Mouse (Mus musculus): ENCODE data around the gene Dgka.
A peak's percentile ranks its signal among the peaks of the same experiment; 100 is the strongest.

The Dgka gene

DNA sequence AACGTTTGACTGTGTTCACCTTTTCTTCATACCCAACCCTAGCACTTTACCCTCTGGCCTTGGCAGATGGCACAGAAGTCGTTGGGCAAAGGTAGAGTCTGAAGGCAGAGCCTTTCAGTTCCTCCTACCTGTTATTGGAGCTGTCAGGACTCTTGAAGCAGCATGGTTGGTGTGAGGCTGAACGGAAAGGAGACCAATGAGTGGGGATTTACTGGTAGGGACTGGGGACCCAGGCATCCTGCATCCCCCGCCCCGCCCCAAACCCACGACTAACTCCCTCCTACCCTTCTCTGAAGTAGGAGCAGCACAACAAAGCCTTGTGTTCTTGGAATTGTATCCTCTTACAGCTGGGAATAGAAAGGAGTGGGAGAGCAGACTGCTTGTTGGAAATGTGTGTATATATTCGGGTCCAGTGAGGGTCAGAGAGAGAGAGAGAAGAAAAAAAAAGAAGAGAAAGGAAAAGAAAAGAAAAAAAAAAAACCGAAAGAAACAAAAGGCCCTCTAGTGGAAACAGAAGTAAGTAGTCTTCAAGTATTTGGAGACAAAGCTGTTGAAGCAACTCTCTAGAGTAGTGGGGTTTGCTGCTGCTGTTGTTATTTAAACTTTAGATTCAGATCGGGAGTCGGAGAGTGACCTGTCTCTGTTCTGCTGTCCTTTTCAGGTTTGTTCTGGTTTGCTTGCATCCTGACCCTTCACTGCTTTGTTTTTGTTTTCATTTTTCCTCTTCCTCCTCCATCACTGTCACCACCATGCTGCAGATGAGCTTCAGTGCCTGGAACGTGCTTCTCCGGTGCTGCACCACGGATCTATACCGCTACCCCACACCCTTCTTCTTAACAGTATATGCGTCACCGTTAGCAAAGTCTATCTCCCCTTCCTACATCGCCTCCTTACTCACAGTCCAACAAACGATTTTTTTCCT is at the start of gene Dgka:
TSS of gene Dgka (minus strand) at position 176 of the 922 bp plus-strand sequence.
- DNase-seq (ENCODE audit: low spot score in 2 of 2), result peak; percentile 49 to 70

DNA sequence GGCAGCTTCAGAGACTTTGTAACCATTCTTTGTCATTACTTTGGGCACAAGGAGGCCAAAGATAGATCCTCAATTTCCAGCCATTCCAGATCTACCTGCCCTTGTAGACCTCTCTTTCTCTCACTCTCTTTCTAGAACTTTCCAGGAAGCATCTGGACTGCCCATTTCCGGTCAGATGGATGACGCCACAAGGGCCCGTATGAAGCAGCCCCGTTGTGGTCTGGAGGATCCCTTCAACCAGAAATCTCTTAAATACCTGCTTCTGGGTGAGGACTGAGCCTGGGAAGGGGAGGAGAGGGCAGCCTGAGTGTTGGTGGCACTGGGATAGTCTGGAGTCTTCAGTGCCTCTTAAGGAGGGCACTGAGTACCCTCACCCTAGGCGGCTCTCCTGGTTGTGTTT is 49.7 kb upstream of the Dgka start:
- DNase-seq (ENCODE audit: low spot score in 2 of 2), result no peak

DNA sequence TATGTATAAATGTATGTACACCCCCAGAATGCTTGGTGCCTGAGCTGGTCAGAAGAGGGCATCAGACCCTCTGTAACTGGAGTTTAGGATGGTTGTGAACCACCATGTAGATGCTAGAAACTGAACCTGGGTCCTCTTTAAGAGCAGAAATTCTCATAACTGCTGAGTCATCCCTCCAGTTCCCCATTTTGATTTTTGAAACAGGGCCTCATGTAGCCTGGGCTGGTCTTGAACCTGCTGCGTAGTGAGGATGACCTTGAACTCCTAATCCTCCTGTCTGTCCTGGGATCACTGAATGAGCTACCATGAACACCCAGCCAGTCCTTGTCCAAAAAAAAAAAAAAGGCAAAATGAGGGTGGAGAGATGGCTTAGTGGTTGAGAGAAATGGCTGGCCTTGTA is 48.6 kb upstream of the Dgka start:
- no peak for DNase-seq (ENCODE audit: low spot score in 2 of 2)

DNA sequence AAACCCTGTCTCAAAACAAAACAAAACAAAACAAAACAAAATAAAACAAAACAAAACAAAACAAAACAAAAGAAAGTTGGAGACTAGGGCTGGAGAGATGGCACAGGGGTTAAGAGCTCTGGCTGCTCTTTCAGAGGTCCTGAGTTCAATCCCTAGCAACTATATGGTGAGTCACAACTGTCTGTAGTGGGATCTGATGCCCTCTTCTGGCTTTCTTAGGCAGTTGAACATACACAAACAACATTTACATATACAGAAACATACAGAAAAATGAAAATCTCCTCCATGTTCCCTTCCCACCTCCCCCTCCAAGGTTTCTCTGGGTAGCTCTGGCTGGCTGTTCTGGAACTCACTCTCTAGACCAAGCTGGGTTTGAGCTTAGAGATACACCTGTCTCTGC is 47.4 kb upstream of the Dgka start:
- no peak for DNase-seq (ENCODE audit: low spot score in 2 of 2)

DNA sequence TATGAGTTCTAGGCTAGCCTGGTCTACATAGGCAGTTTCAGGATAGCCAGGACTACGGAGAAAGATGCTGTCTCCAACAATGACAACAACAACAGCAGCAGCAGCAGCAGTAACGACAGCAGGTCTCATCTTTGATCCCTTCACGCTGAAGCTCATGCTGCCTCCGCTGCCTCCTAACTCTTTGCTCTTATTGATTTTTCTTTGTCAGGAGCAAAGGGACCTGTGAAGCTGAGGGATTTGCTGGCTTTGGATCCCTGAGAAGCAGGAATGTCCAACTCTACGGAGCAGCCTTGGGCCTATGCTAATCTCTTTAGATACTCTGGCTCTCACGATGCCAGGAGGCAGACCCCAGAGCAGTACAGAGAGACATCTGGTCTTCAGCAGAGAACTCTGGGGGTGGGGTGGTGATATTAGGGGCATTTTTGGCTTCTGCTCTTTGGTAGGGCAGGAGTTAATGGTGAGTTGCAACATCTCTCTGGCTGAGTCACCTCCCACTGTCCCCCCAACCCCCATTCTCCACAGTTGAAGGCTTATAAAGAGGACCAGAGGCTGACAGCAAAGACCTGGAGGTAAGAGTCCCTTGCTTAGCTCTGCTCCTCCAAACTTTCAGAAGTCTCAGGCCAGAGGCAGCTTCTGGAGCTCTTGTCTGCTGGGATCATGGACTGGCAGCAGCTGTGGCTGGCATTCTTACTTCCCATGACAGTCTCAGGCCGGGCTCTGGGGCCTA is 45.9 kb upstream of the Dgka start, which contains the start of gene Mmp19:
TSS of gene Mmp19 (plus strand) at position 513 of the 727 bp plus-strand sequence.
- DNase-seq (ENCODE audit: low spot score in 2 of 2), result no peak

DNA sequence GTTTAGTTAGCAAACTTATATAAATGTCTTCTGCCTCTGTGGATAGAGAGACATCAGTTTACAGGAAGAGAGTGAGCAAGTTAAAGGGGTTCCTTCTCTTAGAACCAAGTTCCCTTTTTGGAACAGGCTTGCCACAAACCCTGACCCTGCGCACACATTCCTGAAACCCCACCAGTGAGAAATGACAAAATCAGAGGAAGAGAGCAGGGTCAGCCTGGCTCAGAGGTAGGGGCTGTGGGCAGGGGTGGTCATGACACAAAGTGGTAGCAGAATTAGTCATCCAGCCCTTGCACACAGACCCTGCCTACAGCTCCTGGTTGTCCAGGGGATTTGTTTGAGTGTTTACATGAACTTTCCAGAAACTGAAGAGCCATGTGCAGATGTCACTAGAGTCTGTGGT is 35.5 kb upstream of the Dgka start:
- DNase-seq (ENCODE audit: low spot score in 2 of 2), result no peak

DNA sequence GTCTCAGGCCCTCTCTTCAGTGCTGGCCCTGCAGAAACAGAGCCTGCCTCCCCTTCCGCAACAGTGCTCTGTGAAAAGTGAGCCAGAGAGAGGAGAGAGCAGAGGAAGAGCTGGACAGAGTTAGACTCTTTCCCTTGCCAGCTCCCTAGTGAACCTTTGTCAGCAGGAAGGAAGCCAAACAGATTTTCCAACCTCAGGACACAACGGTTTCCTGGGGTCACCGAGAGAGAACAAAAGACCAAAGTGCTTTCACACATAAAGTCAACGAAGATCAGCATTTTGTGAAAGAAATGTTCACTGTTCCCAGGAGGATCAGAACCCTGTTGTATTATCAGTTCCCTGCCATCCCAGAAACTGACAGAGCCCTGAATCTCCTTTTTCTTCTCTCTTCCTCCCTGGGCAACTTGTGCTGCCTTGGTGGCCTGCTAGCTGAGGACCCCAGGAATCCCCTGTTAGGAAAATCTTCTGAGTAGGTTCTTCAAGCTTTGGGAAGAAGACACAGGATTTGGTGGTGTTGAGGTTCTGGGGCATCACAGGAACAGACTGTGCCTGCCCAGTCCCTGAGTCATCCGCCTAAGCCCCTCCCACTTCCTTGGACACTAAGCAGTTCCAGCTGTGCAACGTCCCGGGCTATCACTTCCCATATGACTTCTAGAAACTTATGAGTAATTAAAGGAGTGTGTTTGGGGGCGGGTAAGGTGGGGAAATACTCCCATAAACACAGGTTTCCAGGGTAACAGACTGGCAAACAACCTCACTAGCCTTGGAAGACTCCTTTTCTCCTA is 34.5 kb upstream of the Dgka start:
- peak in 1 of 2 experiments; percentile 40 for DNase-seq (ENCODE audit: low spot score in 2 of 2)

DNA sequence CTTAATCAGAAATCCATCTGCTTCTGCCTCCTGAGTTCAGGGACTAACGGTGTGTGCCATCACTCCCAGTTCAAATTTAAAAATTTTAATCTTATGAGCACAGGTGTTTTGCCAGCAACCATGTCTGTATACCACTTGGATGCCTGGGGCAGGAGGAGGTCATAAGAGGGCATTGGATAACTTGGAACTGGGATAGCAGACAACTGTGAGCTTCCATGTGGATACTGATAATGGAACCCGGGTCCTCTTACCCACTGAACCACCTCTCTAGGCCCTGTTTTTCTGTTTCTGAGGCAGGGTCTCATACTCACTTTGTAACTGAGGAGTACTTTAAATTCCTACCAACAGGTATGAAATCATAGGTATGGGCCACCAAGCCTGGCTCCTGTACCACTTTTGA is 33.8 kb upstream of the Dgka start:
- no peak for DNase-seq (ENCODE audit: low spot score in 2 of 2)

DNA sequence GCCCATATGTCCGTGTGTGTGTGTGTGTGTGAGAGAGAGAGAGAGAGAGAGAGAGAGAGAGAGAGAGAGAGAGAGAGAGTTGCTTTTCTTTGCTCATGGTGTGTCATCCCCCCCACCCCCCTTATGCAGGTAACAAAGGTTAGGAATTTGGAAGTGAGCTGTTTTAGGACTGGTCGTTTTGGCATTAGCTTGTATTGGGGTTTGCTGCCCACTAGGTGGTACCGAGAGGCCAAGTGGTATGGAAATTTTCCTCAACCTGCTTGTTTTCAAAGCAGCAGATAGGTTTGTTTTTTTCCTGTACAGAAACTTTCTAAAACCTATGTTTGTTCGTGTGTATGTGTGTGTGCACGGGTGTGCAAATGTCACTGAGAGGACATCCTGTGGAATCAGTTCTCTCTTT is 29.0 kb upstream of the Dgka start:
- no peak for DNase-seq (ENCODE audit: low spot score in 2 of 2)

DNA sequence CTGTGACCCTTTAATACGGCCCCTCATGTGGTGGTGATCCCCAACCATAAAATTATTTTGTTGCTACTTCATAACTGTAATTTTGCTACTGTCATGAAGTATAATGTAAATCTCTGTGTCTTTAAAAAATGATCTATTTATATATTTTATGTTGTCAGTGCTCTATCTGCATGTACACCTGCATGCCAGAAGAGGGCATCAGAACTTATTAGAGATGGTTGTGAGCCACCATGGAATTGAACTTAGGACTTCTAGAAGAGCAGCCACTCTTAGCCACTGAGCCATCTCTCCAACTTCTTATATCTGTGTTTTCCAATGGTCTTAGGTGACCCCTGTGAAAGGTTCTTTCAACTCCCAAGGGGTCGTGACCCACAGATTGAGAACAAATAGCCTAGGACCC is 28.2 kb upstream of the Dgka start:
- no peak for DNase-seq (ENCODE audit: low spot score in 2 of 2)

DNA sequence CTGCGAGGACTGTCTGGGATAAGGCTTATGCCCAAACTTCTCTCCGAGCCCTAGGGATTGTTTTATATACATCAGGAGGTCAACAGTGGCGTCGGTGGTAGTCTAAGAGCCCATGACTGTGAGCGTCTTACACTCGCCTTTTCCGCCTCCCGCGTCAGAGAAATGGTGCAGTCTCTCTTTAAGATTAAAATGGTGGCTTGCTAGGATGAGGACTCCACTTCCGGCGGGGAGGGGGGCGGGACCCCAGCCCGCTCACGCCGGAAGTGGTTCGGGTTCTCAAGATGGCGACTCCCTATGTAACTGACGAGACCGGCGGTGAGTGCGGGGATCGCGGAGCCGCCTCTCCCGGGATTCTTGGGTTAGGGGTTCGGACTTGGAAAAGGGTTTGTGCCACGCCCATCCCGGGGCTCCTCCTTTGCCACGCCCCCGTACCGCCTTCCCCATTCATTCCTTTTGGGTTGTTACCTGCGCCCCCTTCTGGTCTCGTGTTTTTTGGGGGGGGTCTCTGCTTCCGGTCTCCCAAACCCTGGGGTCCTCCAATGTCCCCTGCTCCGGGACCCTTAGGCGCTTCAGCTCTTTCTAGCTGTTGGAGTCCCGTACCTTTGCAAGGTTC is 3.7 kb upstream of the Dgka start:
- DNase-seq (ENCODE audit: low spot score in 2 of 2), result peak; percentile 72 to 86

DNA sequence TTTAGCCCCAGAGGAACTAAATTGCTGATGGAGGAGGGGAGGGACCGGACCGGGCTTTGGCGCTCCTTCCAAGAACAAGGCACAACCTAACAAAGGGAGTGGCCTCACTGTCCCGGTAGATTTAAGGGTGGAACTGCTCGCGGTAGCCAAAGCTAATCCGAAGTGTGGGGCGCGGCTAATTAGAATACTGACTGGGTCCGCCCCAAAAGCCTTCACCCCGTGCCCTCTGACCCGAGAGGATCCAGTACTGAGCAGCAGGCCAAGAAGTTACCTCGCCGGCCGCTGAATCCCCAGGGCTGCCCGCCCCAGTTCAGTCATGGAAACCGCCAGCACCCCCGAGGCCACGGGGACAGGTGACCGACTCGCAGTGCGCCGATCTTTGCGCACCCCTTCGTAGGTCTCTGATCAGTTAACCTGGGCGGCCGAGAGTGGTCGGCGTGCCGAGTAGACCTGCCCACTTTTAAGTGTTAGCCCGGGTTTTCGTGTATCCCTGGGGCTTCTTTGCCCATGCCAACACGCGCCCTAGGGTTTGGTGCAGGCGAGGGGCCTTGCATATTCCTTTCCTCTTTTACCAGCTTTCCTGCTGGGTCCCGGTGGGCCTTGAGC is 3.1 kb upstream of the Dgka start, which contains the start of gene Pym1:
TSS of gene Pym1 (plus strand) at position 244 of the 606 bp plus-strand sequence.
- peak; percentile 81 to 88 for DNase-seq (ENCODE audit: low spot score in 2 of 2)

DNA sequence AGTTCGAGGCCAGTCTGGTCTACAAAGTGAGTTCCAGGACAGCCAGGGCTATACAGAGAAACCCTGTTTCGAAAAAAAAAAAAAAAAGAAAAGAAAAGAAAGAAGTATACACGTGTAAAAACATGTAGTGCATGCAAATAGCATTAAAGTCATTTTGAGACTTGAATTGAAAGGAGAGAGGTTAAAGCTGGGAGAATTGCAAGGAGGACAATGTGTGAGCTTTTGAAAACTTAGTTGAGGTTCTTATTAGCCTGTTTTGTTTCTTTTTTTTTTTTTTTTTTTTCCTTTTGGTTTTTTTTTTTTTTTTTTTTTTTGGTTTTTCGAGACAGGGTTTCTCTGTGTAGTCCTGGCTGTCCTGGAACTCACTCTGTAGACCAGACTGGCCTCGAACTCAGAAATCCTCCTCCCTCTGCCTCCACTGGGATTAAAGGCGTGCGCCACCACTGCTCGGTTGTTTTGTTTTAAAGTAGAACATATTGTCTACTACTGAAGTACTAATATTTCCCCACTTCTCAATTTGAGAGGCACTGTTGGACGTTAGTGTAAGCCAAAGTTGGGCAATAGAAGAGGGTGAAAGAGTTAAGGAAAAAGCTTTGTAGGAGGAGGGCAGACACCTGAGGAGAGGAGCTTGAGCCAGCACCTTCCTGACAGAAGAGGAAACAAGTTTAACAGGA is 2.5 kb upstream of the Dgka start:
- DNase-seq (ENCODE audit: low spot score in 2 of 2), result no peak

DNA sequence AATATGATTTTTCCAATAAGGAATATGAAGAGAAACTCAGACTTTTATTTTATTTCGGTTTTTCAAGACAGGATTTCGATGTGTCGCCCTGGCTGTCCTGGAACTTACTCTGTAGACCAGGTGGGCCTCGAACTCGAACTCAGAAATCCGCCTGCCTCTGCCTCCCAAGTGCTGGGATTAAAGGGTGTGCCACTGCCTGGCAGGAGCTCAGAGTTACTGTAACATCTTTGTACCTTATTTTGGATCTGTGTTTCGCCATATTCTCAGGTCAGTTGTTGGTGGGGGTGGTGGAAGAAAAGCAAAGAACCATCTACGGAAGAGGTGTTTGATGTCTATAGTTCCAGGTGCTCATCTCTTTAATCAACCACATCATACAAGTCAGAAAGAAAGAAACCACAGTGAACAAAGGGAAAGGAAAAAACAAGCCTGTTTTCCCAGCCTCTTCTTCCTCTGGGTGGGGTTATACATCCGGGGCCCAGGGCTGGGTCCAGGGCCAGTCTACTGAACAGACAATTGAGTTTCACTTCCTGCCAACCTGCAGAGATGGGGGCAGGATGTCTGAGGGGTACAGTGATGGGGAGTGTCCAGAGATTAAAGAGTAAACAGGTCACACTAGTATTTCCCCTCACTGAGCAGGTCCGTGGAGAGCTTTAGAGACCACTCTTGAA is 1.4 kb upstream of the Dgka start:
- DNase-seq (ENCODE audit: low spot score in 2 of 2), result peak; percentile 59 to 73

DNA sequence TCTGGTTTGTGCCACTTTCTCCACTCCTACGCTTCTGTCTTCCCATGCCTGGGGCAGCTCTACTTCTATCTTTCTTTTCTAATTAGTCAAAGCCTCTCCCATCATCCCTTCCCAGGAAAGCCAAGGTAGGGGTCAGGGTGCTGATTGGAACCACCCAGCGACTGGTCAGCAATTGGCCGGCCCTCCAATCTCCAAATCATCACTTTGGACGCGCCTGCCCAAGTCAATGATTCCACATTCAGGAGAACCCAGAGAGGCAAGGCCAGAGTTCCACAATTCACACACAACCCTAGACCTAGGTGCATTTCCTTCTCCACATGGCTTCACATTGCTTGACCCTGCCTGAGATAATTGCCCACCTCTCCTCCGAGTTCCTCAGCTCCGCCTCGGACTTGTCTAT is 444 bp downstream of the Dgka start:
- DNase-seq (ENCODE audit: low spot score in 2 of 2), result no peak

DNA sequence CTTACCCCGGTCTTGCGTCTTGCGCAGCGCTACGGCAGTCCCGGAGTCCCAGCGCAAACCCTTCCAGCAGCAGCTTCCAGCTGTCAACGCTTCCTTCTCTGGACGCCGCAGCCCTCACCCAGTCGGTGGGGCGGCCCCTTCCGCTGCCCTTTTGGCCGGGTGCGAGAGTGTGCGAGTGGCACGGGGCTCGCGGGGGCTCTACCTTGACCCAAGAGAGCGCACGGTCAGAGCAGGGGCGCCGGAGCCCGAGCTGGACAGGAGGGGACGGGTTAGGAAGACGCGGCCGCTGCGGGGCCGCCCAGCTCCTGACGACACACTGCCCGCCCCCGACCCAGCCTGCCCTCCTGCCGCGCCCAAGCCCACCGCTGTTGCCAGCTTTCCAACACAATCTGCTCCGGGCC is 864 bp downstream of the Dgka start:
- DNase-seq (ENCODE audit: low spot score in 2 of 2), result peak; percentile 42 to 76

DNA sequence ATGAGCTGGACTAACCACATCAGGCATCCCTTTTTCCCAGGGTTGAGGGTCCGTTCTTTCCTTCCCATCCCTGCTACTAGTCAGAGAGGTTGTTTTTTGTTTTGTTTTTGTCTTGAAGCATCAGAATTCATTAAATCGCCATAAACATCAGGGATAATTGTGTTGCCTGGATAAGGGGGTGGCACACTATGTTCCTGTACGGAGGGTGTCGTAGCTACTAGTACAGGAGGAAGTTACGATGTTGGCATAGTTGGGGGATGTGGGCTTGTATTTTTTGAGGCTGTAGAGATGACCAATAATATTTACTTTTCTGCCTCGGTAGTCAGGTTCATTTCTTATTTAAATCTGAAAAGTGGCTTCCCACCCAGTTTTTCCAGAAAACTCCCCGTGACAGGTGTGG is 1.4 kb downstream of the Dgka start:
- no peak for DNase-seq (ENCODE audit: low spot score in 2 of 2)

DNA sequence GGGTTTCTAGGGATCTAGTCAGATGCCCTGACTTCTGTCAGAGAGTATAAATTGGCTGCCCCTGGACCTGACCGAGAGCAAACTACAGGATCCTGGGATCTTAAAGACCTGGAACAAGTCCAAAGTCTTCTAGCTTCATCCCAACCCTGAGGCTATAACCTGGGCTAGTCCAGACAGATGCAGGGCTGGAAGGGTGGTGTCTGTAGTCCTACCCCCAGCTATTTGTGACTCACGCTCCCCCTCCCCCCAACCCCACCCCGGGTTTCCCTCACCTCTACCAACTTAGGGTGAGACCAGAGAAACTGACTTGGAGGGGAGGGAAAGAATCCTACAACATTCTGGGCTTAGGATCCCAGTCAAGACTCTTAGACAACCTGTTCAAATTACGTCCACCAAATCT is 2.0 kb downstream of the Dgka start:
- DNase-seq (ENCODE audit: low spot score in 2 of 2), result no peak

DNA sequence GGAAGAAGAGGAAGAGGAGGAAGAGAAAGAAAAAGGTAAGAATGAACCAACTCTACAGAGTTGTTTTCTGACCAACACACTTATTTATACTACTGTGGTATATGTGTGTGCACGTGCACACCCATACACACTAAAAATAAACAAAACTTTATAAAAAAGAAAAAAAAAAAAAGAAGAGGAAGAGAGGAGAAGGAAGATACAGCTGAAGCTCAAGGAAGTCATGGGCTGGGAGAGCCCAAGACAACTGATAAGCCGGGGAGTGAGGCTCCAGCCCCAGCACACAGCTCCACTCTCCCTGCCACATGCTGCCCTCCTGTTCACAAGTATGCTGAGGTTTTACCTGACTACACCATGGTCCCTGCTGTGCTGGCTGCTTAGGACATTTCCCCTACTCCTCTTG is 4.4 kb downstream of the Dgka start:
- no peak for DNase-seq (ENCODE audit: low spot score in 2 of 2)

DNA sequence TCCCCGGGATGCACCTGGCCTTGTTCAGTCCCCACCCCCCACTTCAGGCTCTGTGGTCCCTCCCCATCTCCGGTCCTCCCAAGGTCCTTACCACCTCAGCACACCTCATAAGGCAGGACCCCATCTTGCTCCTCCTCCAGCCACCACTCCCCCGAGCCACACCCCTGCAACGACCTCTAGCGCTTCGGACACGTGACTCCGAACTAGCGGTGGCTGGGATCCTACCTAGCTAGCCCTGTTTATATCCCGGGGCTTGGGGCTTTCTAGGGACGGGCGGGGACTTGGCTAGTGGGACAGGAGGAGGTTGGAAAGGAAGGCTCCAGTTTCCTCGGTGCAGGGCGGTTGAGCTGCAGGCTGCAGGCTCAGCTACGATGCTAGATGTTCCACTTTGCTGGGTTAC is 7.2 kb downstream of the Dgka start:
- no peak for DNase-seq (ENCODE audit: low spot score in 2 of 2)
